Mouse (Mus musculus): ENCODE results near the gene Mtpn. TPM values are rescaled to one million over a fixed set of nuclear protein-coding genes. Genes with fewer than 3 reads are reported as not detected.

Gene Mtpn
- polyA plus RNA-seq, 1 experiment = 58.4 TPM

GRCm38 (mm10) chr6:35476830-35477229 is 62.9 kb downstream of the Mtpn start:
- Histone ChIP-seq H3K79me3 (ENCODE audit: low read depth) (no peaks in the 10 kb centered on the region), H3ac (ENCODE audit: control insufficient read depth, insufficient read length, low read depth) (no peak overlapping the region), H3K79me2 (ENCODE audit: control insufficient read depth, insufficient read depth) (no peaks in the 10 kb centered on the region), H3K4me3 (ENCODE audit: insufficient read depth, poor library complexity, severe bottlenecking) (no peak overlapping the region), H3K27me3 (ENCODE audit: control insufficient read depth, insufficient read depth, insufficient read length) (no peaks in the 10 kb centered on the region), H3K36me3 (ENCODE audit: control insufficient read depth, insufficient read depth) (no peaks in the 10 kb centered on the region)
- TF ChIP-seq USF1 (IDR thresholded peaks at IDR 0.05; ENCODE audit: low read depth) (no peak), MYOD1 (IDR thresholded peaks at IDR 0.05; ENCODE audit: control insufficient read depth, insufficient read length, low read depth) (no peak), MYOG (IDR thresholded peaks at IDR 0.05; ENCODE audit: control insufficient read depth, extremely low read depth, insufficient read length) (no peak), MAX (IDR thresholded peaks at IDR 0.05) (no peak), FOSL1 (IDR thresholded peaks at IDR 0.05; ENCODE audit: insufficient read depth, low read length, poor library complexity, severe bottlenecking) (no peak), CTCF (IDR thresholded peaks at IDR 0.05; ENCODE audit: control insufficient read depth, insufficient read depth, insufficient read length) (no peak), CEBPB (IDR thresholded peaks at IDR 0.05; ENCODE audit: low read depth) (no peak)

- no peaks in the 10 kb centered on the region for H3K79me3 ChIP-seq (ENCODE audit: low read depth)
- no peaks in the 10 kb centered on the region for H3K27me3 ChIP-seq (ENCODE audit: control insufficient read depth, insufficient read depth, insufficient read length)
- no peak overlapping the region for H3K4me3 ChIP-seq (ENCODE audit: insufficient read depth, poor library complexity, severe bottlenecking)
- H3K79me2 ChIP-seq (ENCODE audit: control insufficient read depth, insufficient read depth) = no peaks in the 10 kb centered on the region
- no peak overlapping the region for H3ac ChIP-seq (ENCODE audit: control insufficient read depth, insufficient read length, low read depth)
- H3K36me3 ChIP-seq (ENCODE audit: control insufficient read depth, insufficient read depth) = no peaks in the 10 kb centered on the region
- TF ChIP-seq MYOD1 (IDR thresholded peaks at IDR 0.05; ENCODE audit: control insufficient read depth, insufficient read length, low read depth) (no peak), FOSL1 (IDR thresholded peaks at IDR 0.05; ENCODE audit: insufficient read depth, low read length, poor library complexity, severe bottlenecking) (no peak), USF1 (IDR thresholded peaks at IDR 0.05; ENCODE audit: low read depth) (no peak), MAX (IDR thresholded peaks at IDR 0.05) (no peak), MYOG (IDR thresholded peaks at IDR 0.05; ENCODE audit: control insufficient read depth, extremely low read depth, insufficient read length) (no peak), CEBPB (IDR thresholded peaks at IDR 0.05; ENCODE audit: low read depth) (no peak), CTCF (IDR thresholded peaks at IDR 0.05; ENCODE audit: control insufficient read depth, insufficient read depth, insufficient read length) (no peak)
Observed at GRCm38 (mm10) chr6:35463450-35464395, 76.0 kb downstream of the Mtpn start.

- Histone ChIP-seq H3K79me2 (ENCODE audit: control insufficient read depth, insufficient read depth) (no peaks in the 10 kb centered on the region), H3K27me3 (ENCODE audit: control insufficient read depth, insufficient read depth, insufficient read length) (no peaks in the 10 kb centered on the region), H3K36me3 (ENCODE audit: control insufficient read depth, insufficient read depth) (no peaks in the 10 kb centered on the region), H3K4me3 (ENCODE audit: insufficient read depth, poor library complexity, severe bottlenecking) (no peak overlapping the region), H3ac (ENCODE audit: control insufficient read depth, insufficient read length, low read depth) (no peak overlapping the region), H3K79me3 (ENCODE audit: low read depth) (no peaks in the 10 kb centered on the region)
- no peak for TF ChIP-seq MYOD1 (IDR thresholded peaks at IDR 0.05; ENCODE audit: control insufficient read depth, insufficient read length, low read depth)
- no peak for TF ChIP-seq MYOG (IDR thresholded peaks at IDR 0.05; ENCODE audit: control insufficient read depth, extremely low read depth, insufficient read length)
- TF ChIP-seq MAX (IDR thresholded peaks at IDR 0.05) = no peak
- no peak for TF ChIP-seq CTCF (IDR thresholded peaks at IDR 0.05; ENCODE audit: control insufficient read depth, insufficient read depth, insufficient read length)
- TF ChIP-seq USF1 (IDR thresholded peaks at IDR 0.05; ENCODE audit: low read depth) = no peak
- no peak for TF ChIP-seq FOSL1 (IDR thresholded peaks at IDR 0.05; ENCODE audit: insufficient read depth, low read length, poor library complexity, severe bottlenecking)
- no peak for TF ChIP-seq CEBPB (IDR thresholded peaks at IDR 0.05; ENCODE audit: low read depth)
Observed at GRCm38 (mm10) chr6:35462484-35462883, 77.2 kb downstream of the Mtpn start.

Small RNAs within 50 kb of the gene (microRNA-seq; reads per million reads assigned to microRNA genes)
- gene Gm23053 (ENCODE audit: borderline microRNAs expressed) = not detected

Other genes with a start within 250 kb of the Mtpn start
- 0.07 TPM for gene Slc13a4, start 231.8 kb downstream of the Mtpn start, polyA plus RNA-seq (2012; fragmentation: generic; extraction: Trizol)
- gene Fam180a, start 213.7 kb downstream of the Mtpn start, polyA plus RNA-seq (2012; fragmentation: generic; extraction: Trizol) = 0.13 TPM